Mouse (Mus musculus) forebrain, postnatal 0 days (tissue): Measurements from ENCODE around the gene Setdb1. TPM values are rescaled to one million over a fixed set of nuclear protein-coding genes. Genes with fewer than 3 reads are reported as not detected.
"Not testable (repeated sequence)": the region's sequence is repeated elsewhere in the genome, so short reads cannot be mapped to it uniquely, and the experiment has no call there.

Experiments
- ATAC-seq: fragments of 200-750 bp; cut with Nextera tagmentation; 2 replicates; pipeline ENCODE4 v1.8.0; 2017; ENCODE audit warnings: mild to moderate bottlenecking, moderate library complexity
- DNase-seq: peaks from one replicate; pipeline ENCODE4 v3.0.0-alpha.2; 2015
- H3K27ac ChIP-seq: fragments of 300-500 bp; sonication (generic); 2 replicates; pipeline ENCODE4 v1.5.1; 2014; ENCODE audit warnings: low read depth, mild to moderate bottlenecking, antibody characterized with exemption, low read length, moderate library complexity, mixed read lengths
- H3K27me3 ChIP-seq: fragments of 300-500 bp; sonication (generic); 2 replicates; pipeline ENCODE4 v1.6.1; 2014; ENCODE audit warnings: mild to moderate bottlenecking, low read length, mixed read lengths; ENCODE audit not compliant: insufficient read depth
- H3K36me3 ChIP-seq: fragments of 300-500 bp; sonication (generic); 2 replicates; pipeline ENCODE4 v1.6.1; 2014; ENCODE audit warnings: mild to moderate bottlenecking, moderate library complexity; ENCODE audit not compliant: insufficient read depth
- H3K4me1 ChIP-seq: fragments of 300-500 bp; sonication (generic); 2 replicates; pipeline ENCODE4 v1.6.1; 2014; ENCODE audit warnings: antibody characterized with exemption; ENCODE audit not compliant: insufficient read depth
- H3K4me2 ChIP-seq: fragments of 300-500 bp; sonication (generic); 2 replicates; pipeline ENCODE4 v1.6.1; 2014; ENCODE audit warnings: low read depth, mild to moderate bottlenecking, moderate library complexity
- H3K4me3 ChIP-seq: fragments of 300-500 bp; sonication (generic); 2 replicates; pipeline ENCODE4 v1.5.1; 2014; ENCODE audit warnings: low read depth, low read length, mixed read lengths
- H3K9ac ChIP-seq: fragments of 300-500 bp; sonication (generic); 2 replicates; pipeline ENCODE4 v1.6.1; 2014; ENCODE audit warnings: mild to moderate bottlenecking
- H3K9me3 ChIP-seq: fragments of 300-500 bp; sonication (generic); 2 replicates; pipeline ENCODE4 v1.6.1; 2016; ENCODE audit warnings: low read length
- CTCF ChIP-seq: sonication (generic); IDR thresholded peaks from 2 replicates; pipeline ENCODE4 v1.5.1; 2016; ENCODE audit warnings: antibody characterized with exemption, control low read depth, low read depth
- WGBS: fragments of 180-500 bp; shearing (Covaris S2); extraction: QIAGEN DNeasy Blood & Tissue Kit; methylation state at CpG from one replicate; pipeline ENCODE4 v1.1.7; 2014; 5-methylcytosine and 5-hydroxymethylcytosine counted together
- polyA plus RNA-seq: library from polyadenylated mRNA; unstranded; fragments of >200 nt; fragmentation: Nextera tagmentation; extraction: Ambion mirVana; gene quantifications from 2 replicates; pipeline ENCODE4 v1.2.1, GENCODE M21; 2015
- total RNA-seq: library from RNA; depleted of rRNA; stranded (reverse); fragments of >200 nt; gene quantifications from 2 replicates; pipeline ENCODE4 v1.2.3, GENCODE M21; 2014; rRNA removed

Gene Setdb1
- total RNA-seq (49.9 and 56.1 TPM in 2 replicates), polyA plus RNA-seq (24.1 and 28.3 TPM in 2 replicates)

- peak within 1 kb of the TSS; percentile 38 for H3K4me2 ChIP-seq
- not testable (repeated sequence) for H3K9me3 ChIP-seq, H3K4me1 ChIP-seq, H3K27me3 ChIP-seq
- under 1% methylated on average over 27 of the region's 57 CpGs for WGBS
- H3K4me3 ChIP-seq, result peak within 1 kb of the TSS; percentile 42
- peaks cover 18% of the 10 kb centered on the region for H3K36me3 ChIP-seq
- peak within 1 kb of the TSS; percentile 49 for H3K9ac ChIP-seq
- peak; percentile 98 for ATAC-seq
- H3K27ac ChIP-seq, result peak within 1 kb of the TSS; percentile 59; the same call in 1 of the 2 replicates
- DNase-seq, result peak; percentile 97
Measured at GRCm38 (mm10) chr3:95356701-95357449, at the start of gene Setdb1. Gene Setdb1 (minus strand): TSS chr3:95357202.

GRCm38 (mm10) chr3:95402741-95403140 lies 45.7 kb upstream of the Setdb1 start, which contains the start of gene 4930558C23Rik:
Gene 4930558C23Rik (minus strand): TSS chr3:95402841.
- TF ChIP-seq CTCF, result no peak
- DNase-seq (no peak), ATAC-seq (no peak)
- H3K9ac ChIP-seq, result no peak within 1 kb of the TSS
- no peaks in the 10 kb centered on the region for H3K27me3 ChIP-seq
- no peaks in the 10 kb centered on the region for H3K36me3 ChIP-seq
- H3K27ac ChIP-seq, result no peak within 1 kb of the TSS
- no peaks in the 10 kb centered on the region for H3K4me1 ChIP-seq
- H3K4me3 ChIP-seq, result no peak within 1 kb of the TSS
- no peaks in the 10 kb centered on the region for H3K9me3 ChIP-seq
- WGBS, result 97% methylated on average over 3 of the region's 3 CpGs
- H3K4me2 ChIP-seq, result no peak within 1 kb of the TSS

GRCm38 (mm10) chr3:95394385-95394784 lies 37.4 kb upstream of the Setdb1 start:
- no peak for TF ChIP-seq CTCF

GRCm38 (mm10) chr3:95385401-95386075 lies 28.5 kb upstream of the Setdb1 start:
- ATAC-seq, result no peak
- H3K36me3 ChIP-seq, result no peaks in the 10 kb centered on the region
- H3K4me1 ChIP-seq, result no peaks in the 10 kb centered on the region
- DNase-seq, result no peak
- H3K4me2 ChIP-seq, result no peak overlapping the region
- no peak for TF ChIP-seq CTCF
- H3K4me3 ChIP-seq, result no peak overlapping the region
- H3K27ac ChIP-seq, result no peak overlapping the region
- H3K9me3 ChIP-seq, result no peaks in the 10 kb centered on the region
- H3K27me3 ChIP-seq, result no peaks in the 10 kb centered on the region
- 89% methylated on average over 5 of the region's 5 CpGs for WGBS
- H3K9ac ChIP-seq, result no peak overlapping the region

More at GRCm38 (mm10) chr3:95394385-95394784, 37.4 kb upstream of the Setdb1 start:
- 85% methylated on average over 4 of the region's 4 CpGs for WGBS
- H3K9ac ChIP-seq, result no peak overlapping the region
- H3K4me3 ChIP-seq, result no peak overlapping the region
- no peak overlapping the region for H3K27ac ChIP-seq
- H3K4me1 ChIP-seq, result no peaks in the 10 kb centered on the region
- no peaks in the 10 kb centered on the region for H3K9me3 ChIP-seq
- H3K36me3 ChIP-seq, result no peaks in the 10 kb centered on the region
- no peaks in the 10 kb centered on the region for H3K27me3 ChIP-seq
- DNase-seq (no peak), ATAC-seq (no peak)
- no peak overlapping the region for H3K4me2 ChIP-seq

- H3K4me2 ChIP-seq, result no peak overlapping the region
- DNase-seq (no peak), ATAC-seq (no peak)
- H3K27ac ChIP-seq, result no peak overlapping the region
- H3K4me3 ChIP-seq, result no peak overlapping the region
- 95% methylated on average over 10 of the region's 10 CpGs for WGBS
- H3K4me1 ChIP-seq, result no peaks in the 10 kb centered on the region
- no peaks in the 10 kb centered on the region for H3K27me3 ChIP-seq
- no peak for TF ChIP-seq CTCF
- H3K9me3 ChIP-seq, result 0 out of 2 replicates have a peak, but pooled peaks cover 4% of the 10 kb centered on the region
- no peaks in the 10 kb centered on the region for H3K36me3 ChIP-seq
- no peak overlapping the region for H3K9ac ChIP-seq
Measured at GRCm38 (mm10) chr3:95373208-95373607, 16.2 kb upstream of the Setdb1 start.

GRCm38 (mm10) chr3:95370101-95370500 lies 13.1 kb upstream of the Setdb1 start:
- ATAC-seq (no peak), DNase-seq (no peak)
- Histone ChIP-seq H3K4me3 (no peak overlapping the region), H3K36me3 (no peaks in the 10 kb centered on the region), H3K27ac (no peak overlapping the region), H3K27me3 (no peaks in the 10 kb centered on the region), H3K4me1 (no peaks in the 10 kb centered on the region), H3K4me2 (no peak overlapping the region), H3K9ac (no peak overlapping the region), H3K9me3 (no peaks in the 10 kb centered on the region)
- TF ChIP-seq CTCF, result no peak

- not testable (repeated sequence) for H3K27me3 ChIP-seq, DNase-seq, ATAC-seq, H3K27ac ChIP-seq, H3K4me1 ChIP-seq, H3K9ac ChIP-seq, H3K9me3 ChIP-seq, H3K4me2 ChIP-seq, H3K36me3 ChIP-seq, H3K4me3 ChIP-seq
- 85% methylated on average over 3 of the region's 3 CpGs for WGBS
Measured at GRCm38 (mm10) chr3:95360276-95360675, 3.3 kb upstream of the Setdb1 start.
